ENCODE assay signal across 21 mouse cellular contexts in the genomic region with DNA sequence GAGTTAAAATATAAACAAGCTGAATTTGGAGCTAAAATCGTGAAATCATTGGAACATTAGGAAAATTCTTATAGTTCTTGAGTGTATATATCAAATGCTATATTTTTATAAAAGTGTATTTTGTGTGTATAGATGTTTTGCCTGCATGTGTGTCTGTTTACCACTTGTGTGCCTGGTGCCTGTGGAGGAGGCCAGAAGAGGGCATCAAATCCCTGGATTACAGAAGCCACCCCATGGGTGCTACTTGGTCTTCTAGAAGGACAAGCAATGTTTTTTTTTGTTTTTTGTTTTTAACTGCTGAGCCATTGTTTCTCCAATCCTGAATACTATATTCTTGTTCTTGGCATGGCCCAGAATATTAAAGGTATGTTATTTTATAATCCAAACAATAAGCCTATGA. TPM values are rescaled to one million over a fixed set of nuclear protein-coding genes. Genes with fewer than 3 reads are reported as not detected.
DNase-seq lines count a peak whose midpoint lies in the region; ATAC-seq and TF ChIP-seq lines count a peak whose summit lies in the region.
"Had no signal": no experiment of that assay in that cellular context is flagged by ENCODE, and none has a peak within 500 bp of the region (broad histone marks: within the 10 kb centered on the region; RNA-seq: fewer than 3 reads in every experiment).

No protein-coding gene starts in this region.

- WGBS in kidney, postnatal 0 days, result 93% methylated on average over 1 of the region's 1 CpGs
- 80% methylated on average over 1 of the region's 1 CpGs for WGBS in kidney, embryonic 15.5 days

- no peak overlapping the region for H3K4me3 ChIP-seq in kidney, postnatal 0 days (replicated peaks; ENCODE audit: low read depth, low read length)
- H3K4me3 ChIP-seq in kidney, embryonic 15.5 days (replicated peaks), result no peak overlapping the region
- H3K4me3 ChIP-seq: embryonic facial prominence, embryonic 10.5 days; forebrain, embryonic 15.5 days; limb, embryonic 13.5 days; midbrain, embryonic 12.5 days had no signal

- no peaks in the 10 kb centered on the region for H3K36me3 ChIP-seq in kidney, postnatal 0 days (ENCODE audit: insufficient read depth, low read length)
- no peaks in the 10 kb centered on the region for H3K36me3 ChIP-seq in kidney, embryonic 15.5 days
- H3K36me3 ChIP-seq: forebrain, embryonic 15.5 days; midbrain, embryonic 12.5 days had no signal

- 0 out of 2 replicates have a peak, but pooled peaks cover 6% of the 10 kb centered on the region for H3K4me1 ChIP-seq in kidney, postnatal 0 days (replicated peaks; ENCODE audit: insufficient read depth, low read length)
- H3K4me1 ChIP-seq in kidney, embryonic 15.5 days, result peaks cover 19% of the 10 kb centered on the region

- peak; percentile 40; the same call in 1 of the 2 replicates for TF ChIP-seq CTCF in kidney, postnatal 0 days (IDR thresholded peaks at IDR 0.05; ENCODE audit: low read depth)

- peak; percentile 69 for DNase-seq in heart, adult 11 months
- no peak for DNase-seq in heart, adult 18-20 months
- no peak for DNase-seq in kidney, postnatal 0 days (ENCODE audit: low spot score)
- DNase-seq in 3T3-L1 (ENCODE audit: low read depth, low spot score) (peak; percentile 18), adipocyte (ENCODE audit: low spot score) (peak; percentile 47)
- no peak for DNase-seq in c-Kit-positive CD71-positive TER-119-positive erythroid progenitor cells, embryonic 14.5 days (ENCODE audit: low spot score)
- DNase-seq: B cell, adult 2 months; cerebellum, adult 11 months; cerebellum, postnatal 25 days; heart, postnatal 14 days; kidney, adult 18-20 months; lung, embryonic 14.5 days; lung, postnatal 4 days; right cerebral cortex, postnatal 25 days; thymus, postnatal 25 days had no signal

- no peak overlapping the region for H3K4me2 ChIP-seq in kidney, postnatal 0 days (ENCODE audit: low read length)
- H3K4me2 ChIP-seq in kidney, embryonic 15.5 days, result no peak overlapping the region
- H3K4me2 ChIP-seq: forebrain, embryonic 15.5 days; hindbrain, embryonic 14.5 days; limb, embryonic 13.5 days; lung, embryonic 14.5 days; midbrain, embryonic 12.5 days had no signal

- no peaks in the 10 kb centered on the region for H3K9me3 ChIP-seq in kidney, postnatal 0 days (replicated peaks; ENCODE audit: low read length)
- no peaks in the 10 kb centered on the region for H3K9me3 ChIP-seq in kidney, embryonic 15.5 days (replicated peaks)
- H3K9me3 ChIP-seq: embryonic facial prominence, embryonic 10.5 days; forebrain, embryonic 15.5 days; limb, embryonic 13.5 days; midbrain, embryonic 12.5 days had no signal

- H3K9ac ChIP-seq in kidney, postnatal 0 days (ENCODE audit: low read depth, low read length), result no peak overlapping the region
- H3K9ac ChIP-seq in kidney, embryonic 15.5 days, result no peak overlapping the region
- H3K9ac ChIP-seq: forebrain, embryonic 15.5 days; hindbrain, embryonic 14.5 days; limb, embryonic 13.5 days; lung, embryonic 14.5 days; midbrain, embryonic 12.5 days had no signal

- H3K27me3 ChIP-seq in kidney, postnatal 0 days (ENCODE audit: insufficient read depth, low read length), result no peaks in the 10 kb centered on the region
- H3K27me3 ChIP-seq in kidney, embryonic 15.5 days, result no peaks in the 10 kb centered on the region
- H3K27me3 ChIP-seq: forebrain, embryonic 15.5 days; limb, embryonic 13.5 days; midbrain, embryonic 12.5 days had no signal

- no peak for ATAC-seq in kidney, postnatal 0 days (replicated peaks; ENCODE audit: low FRiP score, low read depth)
- no peak for ATAC-seq in kidney, embryonic 15.5 days (replicated peaks; ENCODE audit: low FRiP score)
- ATAC-seq: forebrain, embryonic 15.5 days had no signal

- no peak overlapping the region for H3K27ac ChIP-seq in kidney, postnatal 0 days
- no peak overlapping the region for H3K27ac ChIP-seq in kidney, embryonic 15.5 days
- H3K27ac ChIP-seq: embryonic facial prominence, embryonic 10.5 days; forebrain, embryonic 15.5 days; hindbrain, embryonic 14.5 days; limb, embryonic 13.5 days; midbrain, embryonic 12.5 days had no signal

RNA-seq across cellular contexts. Expression of gene Gatad2b, which starts 2.4 kb away (rescaled TPM):
- 10 to 100 TPM; 40.0 to 41.8 TPM for total RNA-seq in heart, adult 18-20 months (2021)
- polyA plus RNA-seq in kidney, postnatal 0 days (2015; fragmentation: Nextera tagmentation; extraction: Ambion mirVana), result 8.1 and 8.9 TPM in 2 replicates
- 12.8 and 16.2 TPM in 2 replicates for polyA plus RNA-seq in kidney, embryonic 15.5 days (2015; fragmentation: Nextera tagmentation; extraction: Ambion mirVana)

RNA-seq across cellular contexts. Expression of gene Dennd4b, which starts 25.6 kb away (rescaled TPM):
- total RNA-seq in heart, adult 18-20 months (2021), result 10 to 100 TPM; 33.6 to 37.5 TPM
- polyA plus RNA-seq in kidney, postnatal 0 days (2015; fragmentation: Nextera tagmentation; extraction: Ambion mirVana), result 2.2 TPM in 2 replicates
- 3.9 and 4.1 TPM in 2 replicates for polyA plus RNA-seq in kidney, embryonic 15.5 days (2015; fragmentation: Nextera tagmentation; extraction: Ambion mirVana)

RNA-seq across cellular contexts. Expression of gene Crtc2, which starts 36.6 kb away (rescaled TPM):
- 10 to 100 TPM; 13.4 to 18.0 TPM for total RNA-seq in heart, adult 18-20 months (2021)
- 20.7 and 23.7 TPM in 2 replicates for polyA plus RNA-seq in kidney, postnatal 0 days (2015; fragmentation: Nextera tagmentation; extraction: Ambion mirVana)
- polyA plus RNA-seq in kidney, embryonic 15.5 days (2015; fragmentation: Nextera tagmentation; extraction: Ambion mirVana), result 26.1 and 26.7 TPM in 2 replicates

RNA-seq across cellular contexts. Expression of gene Slc39a1, which starts 42.6 kb away (rescaled TPM):
- total RNA-seq in heart, adult 18-20 months (2021), result 10 to 100 TPM; 62.0 to 65.5 TPM
- 130 TPM in 2 replicates for polyA plus RNA-seq in kidney, postnatal 0 days (2015; fragmentation: Nextera tagmentation; extraction: Ambion mirVana)
- polyA plus RNA-seq in kidney, embryonic 15.5 days (2015; fragmentation: Nextera tagmentation; extraction: Ambion mirVana), result 101 and 104 TPM in 2 replicates

RNA-seq across cellular contexts. Expression of gene Creb3l4, which starts 47.3 kb away (rescaled TPM):
- under 1 TPM in 1 of 2 experiments, not detected in 1; 0.41 TPM for total RNA-seq in heart, adult 18-20 months (2021)
- 4.0 and 5.1 TPM in 2 replicates for polyA plus RNA-seq in kidney, postnatal 0 days (2015; fragmentation: Nextera tagmentation; extraction: Ambion mirVana)
- 3.7 and 6.9 TPM in 2 replicates for polyA plus RNA-seq in kidney, embryonic 15.5 days (2015; fragmentation: Nextera tagmentation; extraction: Ambion mirVana)
- total RNA-seq: heart, postnatal 14 days had no signal

Comparison
In these comparisons a context has a peak if more than half of its experiments do, and no peak if none do; other contexts are left out.
1. DNase-seq: peak in heart, adult 11 months (single experiment), 3T3-L1 (single experiment) and adipocyte (single experiment); none in heart, adult 18-20 months (0 of 2), kidney, postnatal 0 days (single experiment) and c-Kit-positive CD71-positive TER-119-positive erythroid progenitor cells, embryonic 14.5 days (single experiment).